Mouse (Mus musculus) erythroblast, embryonic 14.5 days (primary cell): ENCODE data around the gene Trim26. TPM values are rescaled to one million over a fixed set of nuclear protein-coding genes. Genes with fewer than 3 reads are reported as not detected.
A peak's percentile ranks its signal among the peaks of the same experiment; 100 is the strongest.
"Not testable (repeated sequence)": the region's sequence is repeated elsewhere in the genome, so short reads cannot be mapped to it uniquely, and the experiment has no call there.

ENCODE experiments used
- H3K27me3 ChIP-seq: 2 replicates; pipeline ENCODE4 v1.6.1; 2012; ENCODE audit warnings: inconsistent platforms; ENCODE audit not compliant: control insufficient read depth
- H3K36me3 ChIP-seq: 2 replicates; pipeline ENCODE4 v1.6.1; 2012; ENCODE audit warnings: mild to moderate bottlenecking, inconsistent platforms; ENCODE audit not compliant: control insufficient read depth
- H3K4me1 ChIP-seq: 2 replicates; pipeline ENCODE4 v1.6.1; 2012; ENCODE audit warnings: inconsistent platforms; ENCODE audit not compliant: control insufficient read depth
- H3K4me3 ChIP-seq: replicated peaks from 2 replicates; pipeline ENCODE3; 2012; ENCODE audit warnings: moderate library complexity, mild to moderate bottlenecking, inconsistent platforms
- H3K9me3 ChIP-seq: 2 replicates; pipeline ENCODE4 v1.6.1; 2012; ENCODE audit warnings: low read length, inconsistent platforms, mixed read lengths; ENCODE audit not compliant: control insufficient read depth
- GATA1 ChIP-seq: IDR thresholded peaks from 2 replicates; pipeline ENCODE4 v1.6.1; 2012; ENCODE audit warnings: low read length, inconsistent platforms, mixed read lengths
- TAL1 ChIP-seq: IDR thresholded peaks from 3 replicates; pipeline ENCODE4 v1.6.1; 2012; ENCODE audit warnings: low read length, inconsistent platforms, mixed read lengths
- polyA plus RNA-seq: library from polyadenylated mRNA; stranded (reverse); fragments of >175 nt; gene quantifications from 2 replicates; pipeline ENCODE4 v1.2.3, GENCODE M21; 2012

Gene Trim26
- 2.5 and 2.7 TPM in 2 replicates for polyA plus RNA-seq

DNA sequence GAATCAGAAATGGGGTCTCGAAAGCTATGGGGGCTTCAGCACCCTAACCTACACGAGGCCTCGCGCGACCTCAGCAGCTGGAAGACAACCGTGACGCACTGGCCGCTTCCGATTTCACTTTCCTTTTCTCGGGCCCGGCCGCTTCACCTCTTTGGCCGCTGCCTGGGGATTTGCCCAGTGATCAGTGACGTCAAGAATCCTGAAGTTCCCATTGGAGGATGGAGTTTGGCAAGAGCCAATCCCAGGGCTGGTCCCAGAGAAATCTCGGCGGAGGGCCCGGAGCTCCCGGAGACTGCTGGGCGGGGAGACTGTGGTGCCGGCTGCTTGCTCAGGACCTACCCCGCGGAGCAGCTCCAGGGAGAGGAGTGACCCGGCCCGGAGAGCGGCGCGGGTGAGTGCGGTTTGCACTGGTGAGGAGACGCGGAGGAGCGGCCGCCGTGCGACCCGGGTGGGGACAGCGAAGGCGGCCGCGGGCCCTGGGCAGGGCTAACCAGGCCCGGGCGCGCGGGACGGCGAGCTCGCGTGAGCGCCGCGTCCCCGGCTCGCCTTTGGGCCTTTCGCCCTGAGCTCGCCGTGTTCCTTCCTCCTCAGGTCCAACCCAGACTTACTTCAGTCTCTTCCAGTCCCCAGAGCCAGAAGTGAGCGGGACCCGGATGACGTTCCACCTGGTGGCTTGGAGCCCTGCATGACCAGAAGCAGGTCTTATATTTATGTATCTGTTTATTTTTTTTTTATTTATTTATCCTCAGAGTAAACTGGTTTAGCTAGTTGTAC, at the start of gene Trim26:
Gene Trim26 (plus strand): TSS at position 261 of the 774 bp plus-strand sequence.
- H3K27me3 ChIP-seq = peaks cover 15% of the 10 kb centered on the region
- H3K36me3 ChIP-seq = peaks cover 2% of the 10 kb centered on the region
- H3K4me3 ChIP-seq = peak within 1 kb of the TSS; percentile 84
- H3K4me1 ChIP-seq = peaks cover 32% of the 10 kb centered on the region
- TF ChIP-seq GATA1 (no peak), TAL1 (no peak)
- H3K9me3 ChIP-seq = no peaks in the 10 kb centered on the region

DNA sequence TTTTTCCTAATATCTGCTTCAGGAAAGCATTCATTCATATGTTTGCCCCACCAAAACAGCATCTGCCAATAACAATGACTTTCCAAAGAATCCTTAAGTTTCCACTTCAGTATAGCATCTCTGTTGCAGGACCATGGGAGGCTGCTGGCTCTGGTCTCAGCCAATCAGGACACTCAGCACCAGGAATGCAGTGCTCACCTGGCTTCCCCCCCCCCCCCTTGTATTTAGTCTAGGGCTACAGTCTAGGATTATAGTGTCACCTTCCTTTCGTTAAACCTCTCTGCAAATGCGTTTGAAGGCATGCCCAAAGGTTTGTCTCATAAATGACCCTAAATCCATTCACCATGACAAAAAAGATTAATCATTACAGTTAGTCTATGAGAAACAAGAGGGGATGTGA, 48.6 kb upstream of the Trim26 start:
- Histone ChIP-seq H3K9me3 (no peaks in the 10 kb centered on the region), H3K27me3 (no peaks in the 10 kb centered on the region), H3K4me3 (no peak overlapping the region), H3K36me3 (no peaks in the 10 kb centered on the region), H3K4me1 (no peaks in the 10 kb centered on the region)
- no peak for TF ChIP-seq GATA1
- no peak for TF ChIP-seq TAL1

DNA sequence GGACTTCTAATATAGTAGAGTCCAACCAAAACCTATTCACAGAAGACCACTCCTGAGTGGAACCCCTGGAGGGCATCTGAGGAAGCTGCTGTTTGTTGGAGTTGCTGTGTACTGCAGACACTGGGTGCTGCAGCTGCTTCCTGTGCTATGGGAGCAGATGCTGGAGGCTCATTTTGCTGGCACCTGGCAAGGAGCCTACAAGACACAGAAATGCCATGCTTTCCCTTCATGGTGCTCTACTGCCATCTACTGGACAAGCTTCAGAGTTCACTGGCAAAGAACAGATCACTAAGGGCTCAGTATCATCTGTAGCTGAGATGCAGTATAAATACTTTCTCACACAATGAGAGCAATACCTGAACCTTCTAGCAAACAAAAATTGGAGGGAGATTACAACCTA, 48.1 kb upstream of the Trim26 start:
- H3K4me3 ChIP-seq, H3K36me3 ChIP-seq: not testable (repeated sequence)

DNA sequence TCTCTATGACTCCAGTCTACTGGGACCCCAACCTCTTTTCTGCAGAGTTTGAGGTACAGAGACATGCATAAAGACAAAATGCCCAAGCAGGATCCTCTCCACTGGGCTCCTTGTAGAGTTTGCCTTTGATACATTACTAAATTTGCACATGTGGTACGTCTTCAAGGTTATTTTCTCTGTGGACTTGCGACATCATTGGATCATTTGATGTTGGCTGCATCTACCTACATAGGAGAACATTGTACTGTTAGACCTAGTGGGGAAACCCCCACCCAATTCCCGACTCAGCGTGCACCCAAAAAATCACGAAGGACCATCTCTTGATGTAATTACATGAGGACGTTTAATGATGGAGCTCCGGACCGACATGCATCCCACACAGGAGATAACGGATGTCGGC, 37.4 kb upstream of the Trim26 start:
- Histone ChIP-seq H3K4me3 (no peak overlapping the region), H3K36me3 (no peaks in the 10 kb centered on the region), H3K27me3 (no peaks in the 10 kb centered on the region), H3K4me1 (no peaks in the 10 kb centered on the region), H3K9me3 (no peaks in the 10 kb centered on the region)
- TF ChIP-seq GATA1 (no peak), TAL1 (no peak)

More for the DNA sequence above, 48.1 kb upstream of the Trim26 start:
- H3K4me1 ChIP-seq, H3K27me3 ChIP-seq, H3K9me3 ChIP-seq: not testable (repeated sequence)

DNA sequence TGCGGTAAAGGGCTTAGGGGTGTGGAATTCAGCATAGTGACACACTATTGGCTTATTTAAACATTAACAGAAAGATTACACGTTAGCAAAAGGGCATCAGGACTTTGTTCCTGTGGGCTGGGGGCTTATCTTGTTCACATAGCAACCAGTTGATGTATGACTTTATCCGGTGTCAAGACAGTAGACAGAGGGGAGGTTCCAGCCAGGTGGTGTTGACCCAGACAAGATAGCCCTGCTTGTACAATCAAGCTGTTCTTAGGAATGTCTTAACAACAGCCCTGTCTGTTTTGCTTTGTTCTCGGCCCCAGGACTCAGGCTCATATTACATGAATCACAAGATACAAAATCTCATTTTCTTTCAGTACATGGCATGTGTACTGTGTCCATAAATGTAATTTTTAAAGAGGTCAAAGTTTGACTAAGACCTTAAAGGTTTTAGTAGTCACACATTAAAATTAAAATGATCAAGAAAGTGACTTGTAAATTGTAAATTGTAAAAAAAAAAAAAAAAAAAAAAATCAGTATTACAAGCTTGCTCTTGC, 36.9 kb upstream of the Trim26 start:
- H3K4me1 ChIP-seq, H3K9me3 ChIP-seq, H3K36me3 ChIP-seq, H3K4me3 ChIP-seq, H3K27me3 ChIP-seq: not testable (repeated sequence)

DNA sequence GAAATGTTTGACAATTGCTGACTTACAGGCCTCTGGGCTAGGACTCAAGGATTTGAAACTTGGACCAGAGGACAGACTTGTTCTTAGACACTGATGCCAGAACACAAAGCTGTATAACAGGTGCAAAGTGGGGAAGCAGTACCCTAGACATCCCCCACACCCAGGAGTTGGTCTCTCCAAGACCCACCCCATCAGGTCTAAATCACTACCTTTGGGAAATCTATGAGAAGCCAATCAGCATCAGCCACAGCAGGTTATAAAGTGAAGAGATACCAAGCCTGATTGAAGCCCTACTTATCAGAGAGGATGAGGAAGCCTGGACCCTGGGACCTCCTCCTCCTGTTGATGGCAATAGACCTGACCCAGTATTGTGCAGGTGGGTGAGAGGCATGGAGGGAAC, 25.1 kb upstream of the Trim26 start, which contains the start of gene H2-M10.6:
Gene H2-M10.6 (plus strand): TSS at position 301 of the 400 bp plus-strand sequence.
- no peaks in the 10 kb centered on the region for H3K27me3 ChIP-seq
- no peaks in the 10 kb centered on the region for H3K4me1 ChIP-seq
- no peak within 1 kb of the TSS for H3K4me3 ChIP-seq
- TF ChIP-seq GATA1 (no peak), TAL1 (no peak)
- H3K9me3 ChIP-seq = no peaks in the 10 kb centered on the region
- H3K36me3 ChIP-seq = no peaks in the 10 kb centered on the region

DNA sequence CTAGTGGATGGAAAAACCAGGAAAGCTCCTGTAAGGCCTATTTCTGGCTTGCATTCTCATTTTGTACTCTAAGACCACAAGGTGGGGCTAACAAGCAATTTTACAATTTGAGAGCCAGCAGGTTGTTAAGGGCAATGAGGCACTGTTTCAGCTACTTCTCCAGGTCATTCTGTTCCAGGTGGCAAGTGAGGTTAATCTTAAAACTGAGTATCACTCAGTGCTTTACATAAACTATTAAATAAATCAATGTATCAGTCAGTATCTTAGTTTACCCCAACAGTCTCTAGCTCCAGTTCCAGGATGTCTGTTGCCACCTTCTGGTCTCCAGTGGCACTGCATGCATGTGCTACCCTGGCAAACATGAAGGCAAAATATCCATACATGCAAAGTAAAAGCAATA, 12.9 kb upstream of the Trim26 start:
- H3K27me3 ChIP-seq = peaks cover 6% of the 10 kb centered on the region
- TF ChIP-seq GATA1 (no peak), TAL1 (no peak)
- H3K4me3 ChIP-seq = no peak overlapping the region
- no peaks in the 10 kb centered on the region for H3K36me3 ChIP-seq
- peaks cover 4% of the 10 kb centered on the region for H3K4me1 ChIP-seq
- no peaks in the 10 kb centered on the region for H3K9me3 ChIP-seq

DNA sequence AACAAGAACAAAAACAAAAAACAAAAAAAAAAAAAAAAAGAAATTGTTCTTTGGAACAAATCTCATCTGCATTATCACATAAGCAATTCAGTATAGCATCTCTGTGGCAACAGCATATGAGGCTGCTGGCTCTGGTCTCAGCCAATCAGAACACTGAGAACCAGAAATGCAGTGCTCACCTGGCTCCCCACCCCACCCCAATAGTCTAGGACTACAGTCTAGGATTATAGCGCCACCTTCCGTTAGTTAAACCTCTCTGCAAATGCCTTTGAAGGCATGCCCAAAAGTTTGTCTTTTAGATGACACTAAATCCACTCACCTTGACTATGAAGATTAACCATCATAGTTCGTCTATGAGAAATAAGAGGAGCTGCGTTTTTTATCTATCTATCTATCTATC, 11.4 kb upstream of the Trim26 start:
- Histone ChIP-seq H3K36me3 (no peaks in the 10 kb centered on the region), H3K4me3 (no peak overlapping the region), H3K4me1 (peaks cover 4% of the 10 kb centered on the region), H3K27me3 (peaks cover 12% of the 10 kb centered on the region), H3K9me3 (no peaks in the 10 kb centered on the region)
- TF ChIP-seq TAL1 (no peak), GATA1 (no peak)

DNA sequence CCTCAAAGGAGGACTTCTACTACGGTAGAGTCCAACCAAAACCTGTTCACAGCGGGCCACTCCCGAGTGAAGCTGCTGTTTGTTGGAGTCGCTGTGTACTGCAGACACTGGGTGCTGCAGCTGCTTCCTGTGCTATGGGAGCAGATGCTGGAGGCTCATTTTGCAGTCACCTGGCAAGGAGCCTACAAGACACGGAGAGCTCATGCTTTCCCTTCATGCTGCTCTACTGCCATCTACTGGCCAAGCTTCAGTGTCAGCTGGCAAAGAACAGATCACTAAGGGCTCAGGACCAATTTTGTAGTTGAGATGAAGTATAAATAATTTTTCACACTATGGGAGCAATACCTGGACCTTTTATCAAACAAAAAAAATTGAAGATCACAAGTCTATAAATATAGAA, 10.9 kb upstream of the Trim26 start:
- not testable (repeated sequence) for H3K4me3 ChIP-seq, H3K36me3 ChIP-seq, H3K9me3 ChIP-seq, H3K4me1 ChIP-seq
- peaks cover 12% of the 10 kb centered on the region for H3K27me3 ChIP-seq

DNA sequence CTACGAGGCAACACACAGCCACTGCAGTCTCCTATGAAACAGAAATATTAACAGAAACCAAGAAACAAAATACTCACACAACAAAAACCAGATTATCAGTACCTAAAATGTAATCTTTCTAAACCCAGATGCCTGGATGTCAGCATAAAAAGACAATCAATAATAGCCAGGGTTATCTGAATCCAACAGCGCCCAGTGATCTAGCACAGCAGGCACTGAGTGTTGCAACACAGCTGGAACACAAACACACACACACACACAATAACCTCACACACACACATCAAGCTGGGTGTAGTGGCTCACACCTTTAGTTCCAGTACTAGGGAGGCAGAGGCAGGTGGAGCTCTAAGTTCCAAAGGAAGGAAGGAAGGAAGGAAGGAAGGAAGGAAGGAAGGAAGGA, 8.4 kb upstream of the Trim26 start:
- no peaks in the 10 kb centered on the region for H3K36me3 ChIP-seq
- no peak for TF ChIP-seq GATA1
- no peak for TF ChIP-seq TAL1
- H3K27me3 ChIP-seq = peaks cover 20% of the 10 kb centered on the region
- H3K9me3 ChIP-seq = no peaks in the 10 kb centered on the region
- peaks cover 4% of the 10 kb centered on the region for H3K4me1 ChIP-seq
- no peak overlapping the region for H3K4me3 ChIP-seq
